Mouse (Mus musculus): Measurements from ENCODE around the gene Efhb.

DNA sequence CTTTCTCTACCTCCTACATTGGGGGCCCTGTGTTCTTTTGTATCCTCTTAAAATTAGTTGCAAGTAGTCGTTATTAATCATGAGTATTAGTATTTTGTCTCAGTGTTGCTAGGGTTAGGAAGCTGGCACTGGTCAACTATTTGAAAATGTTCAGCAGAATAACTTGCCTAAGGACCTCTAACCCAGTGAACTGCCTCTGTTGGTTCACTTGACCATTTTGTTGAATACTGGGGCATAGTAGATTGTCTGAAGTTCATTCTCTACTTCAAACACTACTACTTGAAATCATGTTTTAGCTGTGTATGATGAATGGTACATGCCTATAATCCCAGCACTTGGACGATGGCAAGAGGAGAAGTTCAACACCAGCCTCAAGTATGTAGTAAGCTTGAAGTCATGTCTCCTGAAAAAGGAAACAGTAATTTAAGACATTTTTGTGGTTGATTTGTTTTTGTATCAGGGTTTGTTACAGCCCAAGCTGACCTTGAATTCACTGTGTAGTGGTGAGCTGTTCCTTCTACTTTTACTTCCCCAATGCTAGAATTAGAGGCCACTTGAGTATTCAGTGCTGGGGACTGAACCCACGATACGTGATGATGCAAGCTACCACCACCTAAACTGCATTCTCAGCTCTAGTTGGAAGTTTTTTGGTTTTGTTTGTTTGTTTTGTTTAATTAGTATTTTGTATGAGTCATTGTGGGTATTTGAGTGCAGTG lies 25.3 kb upstream of the Efhb start:
- no peak for TF ChIP-seq CTCF (IDR thresholded peaks at IDR 0.05; ENCODE audit: control insufficient read depth, insufficient read depth, insufficient replicate concordance, low read depth, low read length)
- no peak for TF ChIP-seq POLR2A (IDR thresholded peaks at IDR 0.05; ENCODE audit: control insufficient read depth, low read depth, low read length)
